Mouse (Mus musculus): Measurements from ENCODE around the gene Eno3. TPM values are rescaled to one million over a fixed set of nuclear protein-coding genes. Genes with fewer than 3 reads are reported as not detected.

The Eno3 gene
- polyA plus RNA-seq, 1 experiment = 1,792 TPM

DNA sequence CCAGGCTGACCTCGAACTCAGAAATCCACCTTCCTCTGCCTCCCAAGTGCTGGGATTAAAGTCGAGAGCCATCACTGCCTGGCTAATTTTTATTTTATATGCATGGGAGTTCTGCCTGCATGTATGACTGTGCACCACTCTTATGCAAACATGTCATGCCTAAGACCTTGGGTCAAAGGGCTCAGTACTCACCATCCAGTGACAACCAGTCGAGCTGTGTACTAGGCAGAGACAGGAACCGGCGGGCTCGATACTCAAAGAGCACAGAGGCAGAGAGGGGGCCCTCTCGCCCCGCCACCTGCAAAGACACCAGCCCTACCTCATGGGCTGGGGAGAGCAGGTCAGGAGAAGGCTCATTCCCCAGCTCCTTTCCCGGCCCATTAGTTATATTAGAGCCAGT is 21.1 kb downstream of the Eno3 start:
- no peaks in the 10 kb centered on the region for H3K79me2 ChIP-seq (ENCODE audit: control insufficient read depth, insufficient read depth)
- TF ChIP-seq TCF12 (IDR thresholded peaks at IDR 0.05; ENCODE audit: insufficient read depth, poor library complexity, severe bottlenecking) (no peak), MYOD1 (IDR thresholded peaks at IDR 0.05; ENCODE audit: control insufficient read depth in 1 of 3, insufficient read length in 2 of 3, low read depth in 2 of 3) (no peak), E2F4 (IDR thresholded peaks at IDR 0.05; ENCODE audit: insufficient read depth) (no peak), TCF3 (IDR thresholded peaks at IDR 0.05; ENCODE audit: insufficient read length, low read depth) (no peak), SRF (IDR thresholded peaks at IDR 0.05; ENCODE audit: control insufficient read depth, insufficient read length, low read depth) (no peak), MAX (IDR thresholded peaks at IDR 0.05; ENCODE audit: low read depth) (no peak), POLR2A (IDR thresholded peaks at IDR 0.05; ENCODE audit: insufficient read length, low read depth) (no peak)
- no peaks in the 10 kb centered on the region for H3K27me3 ChIP-seq (ENCODE audit: control insufficient read depth, insufficient read depth, insufficient read length)
- no peak overlapping the region for H3K4me2 ChIP-seq (ENCODE audit: low read depth)
- peaks cover 9% of the 10 kb centered on the region for H3K36me3 ChIP-seq (ENCODE audit: control insufficient read depth, insufficient read depth)
- H3K4me3 ChIP-seq = no peak overlapping the region
- H3ac ChIP-seq (ENCODE audit: control insufficient read depth, insufficient read length) = no peak overlapping the region

DNA sequence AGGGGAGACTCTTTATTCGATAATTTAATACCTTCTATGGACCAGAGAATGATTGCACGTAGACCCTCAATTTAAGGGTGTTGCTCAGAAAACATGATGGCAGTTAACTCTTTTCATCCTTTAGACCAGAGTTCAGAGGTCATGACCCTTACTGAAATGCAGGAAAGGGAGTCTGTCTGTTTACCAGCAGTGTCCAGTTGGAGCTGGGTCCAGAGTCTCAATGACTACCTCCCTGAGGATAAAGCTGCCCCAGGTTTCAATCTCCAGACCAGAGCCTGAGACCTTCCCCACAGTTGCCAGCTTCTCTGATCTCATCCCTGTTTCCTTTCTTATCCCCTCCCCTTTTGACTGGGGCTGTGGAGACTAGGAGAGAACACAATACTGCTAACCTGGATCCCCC is 21.6 kb downstream of the Eno3 start:
- no peak overlapping the region for H3ac ChIP-seq (ENCODE audit: control insufficient read depth, insufficient read length)
- H3K4me2 ChIP-seq (ENCODE audit: low read depth) = no peak overlapping the region
- no peaks in the 10 kb centered on the region for H3K27me3 ChIP-seq (ENCODE audit: control insufficient read depth, insufficient read depth, insufficient read length)
- TF ChIP-seq POLR2A (IDR thresholded peaks at IDR 0.05; ENCODE audit: insufficient read length, low read depth) (no peak), TCF12 (IDR thresholded peaks at IDR 0.05; ENCODE audit: insufficient read depth, poor library complexity, severe bottlenecking) (no peak), USF1 (IDR thresholded peaks at IDR 0.05; ENCODE audit: low read depth) (no peak), REST (IDR thresholded peaks at IDR 0.05; ENCODE audit: insufficient read depth, insufficient read length) (no peak), TCF3 (IDR thresholded peaks at IDR 0.05; ENCODE audit: insufficient read length, low read depth) (no peak), SRF (IDR thresholded peaks at IDR 0.05; ENCODE audit: control insufficient read depth, insufficient read length, low read depth) (no peak), CEBPB (IDR thresholded peaks at IDR 0.05; ENCODE audit: insufficient read depth, poor library complexity, severe bottlenecking) (no peak), MYOD1 (IDR thresholded peaks at IDR 0.05; ENCODE audit: control insufficient read depth in 1 of 3, insufficient read length in 2 of 3, low read depth in 2 of 3) (no peak), MYOG (IDR thresholded peaks at IDR 0.05; ENCODE audit: control insufficient read depth in 1 of 3, insufficient read depth in 1 of 3, insufficient read length in 2 of 3, low read depth in 2 of 3) (no peak), POLR2AphosphoS2 (IDR thresholded peaks at IDR 0.05; ENCODE audit: insufficient read length, low read depth) (no peak), E2F4 (IDR thresholded peaks at IDR 0.05; ENCODE audit: insufficient read depth) (no peak), MAX (IDR thresholded peaks at IDR 0.05; ENCODE audit: low read depth) (no peak)
- peaks cover 9% of the 10 kb centered on the region for H3K36me3 ChIP-seq (ENCODE audit: control insufficient read depth, insufficient read depth)
- H3K4me3 ChIP-seq = no peak overlapping the region
- no peaks in the 10 kb centered on the region for H3K79me2 ChIP-seq (ENCODE audit: control insufficient read depth, insufficient read depth)

DNA sequence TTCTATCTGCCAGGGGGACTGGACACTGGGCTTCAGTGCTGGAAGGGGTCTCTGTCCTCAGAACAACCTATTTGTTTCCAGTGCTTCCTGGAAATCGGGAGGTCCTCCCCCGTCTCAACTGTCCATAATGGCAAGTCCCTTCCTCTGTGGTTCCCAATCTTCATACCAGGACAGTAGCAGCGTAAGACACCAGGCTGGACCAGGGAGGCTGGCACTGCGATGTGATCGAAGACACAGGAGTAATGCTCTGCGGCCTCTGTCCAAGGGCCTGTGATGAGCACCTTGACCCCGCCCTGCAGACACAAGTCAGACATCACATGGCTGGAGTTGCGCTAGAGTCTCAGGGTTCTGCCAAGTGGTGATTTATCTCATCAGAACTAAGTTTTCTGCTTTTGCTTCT is 22.4 kb downstream of the Eno3 start:
- Histone ChIP-seq H3K4me3 (no peak overlapping the region), H3K4me2 (ENCODE audit: low read depth) (no peak overlapping the region), H3K27me3 (ENCODE audit: control insufficient read depth, insufficient read depth, insufficient read length) (no peaks in the 10 kb centered on the region), H3K79me2 (ENCODE audit: control insufficient read depth, insufficient read depth) (no peaks in the 10 kb centered on the region), H3ac (ENCODE audit: control insufficient read depth, insufficient read length) (no peak overlapping the region), H3K36me3 (ENCODE audit: control insufficient read depth, insufficient read depth) (peaks cover 9% of the 10 kb centered on the region)
- TF ChIP-seq POLR2AphosphoS2 (IDR thresholded peaks at IDR 0.05; ENCODE audit: insufficient read length, low read depth) (no peak), MAX (IDR thresholded peaks at IDR 0.05; ENCODE audit: low read depth) (no peak), E2F4 (IDR thresholded peaks at IDR 0.05; ENCODE audit: insufficient read depth) (no peak), USF1 (IDR thresholded peaks at IDR 0.05; ENCODE audit: low read depth) (no peak), TCF3 (IDR thresholded peaks at IDR 0.05; ENCODE audit: insufficient read length, low read depth) (no peak), CEBPB (IDR thresholded peaks at IDR 0.05; ENCODE audit: insufficient read depth, poor library complexity, severe bottlenecking) (no peak), POLR2A (IDR thresholded peaks at IDR 0.05; ENCODE audit: insufficient read length, low read depth) (no peak), REST (IDR thresholded peaks at IDR 0.05; ENCODE audit: insufficient read depth, insufficient read length) (no peak), MYOD1 (IDR thresholded peaks at IDR 0.05; ENCODE audit: control insufficient read depth in 1 of 3, insufficient read length in 2 of 3, low read depth in 2 of 3) (no peak), SRF (IDR thresholded peaks at IDR 0.05; ENCODE audit: control insufficient read depth, insufficient read length, low read depth) (no peak), MYOG (IDR thresholded peaks at IDR 0.05; ENCODE audit: control insufficient read depth in 1 of 3, insufficient read depth in 1 of 3, insufficient read length in 2 of 3, low read depth in 2 of 3) (no peak), TCF12 (IDR thresholded peaks at IDR 0.05; ENCODE audit: insufficient read depth, poor library complexity, severe bottlenecking) (no peak)

DNA sequence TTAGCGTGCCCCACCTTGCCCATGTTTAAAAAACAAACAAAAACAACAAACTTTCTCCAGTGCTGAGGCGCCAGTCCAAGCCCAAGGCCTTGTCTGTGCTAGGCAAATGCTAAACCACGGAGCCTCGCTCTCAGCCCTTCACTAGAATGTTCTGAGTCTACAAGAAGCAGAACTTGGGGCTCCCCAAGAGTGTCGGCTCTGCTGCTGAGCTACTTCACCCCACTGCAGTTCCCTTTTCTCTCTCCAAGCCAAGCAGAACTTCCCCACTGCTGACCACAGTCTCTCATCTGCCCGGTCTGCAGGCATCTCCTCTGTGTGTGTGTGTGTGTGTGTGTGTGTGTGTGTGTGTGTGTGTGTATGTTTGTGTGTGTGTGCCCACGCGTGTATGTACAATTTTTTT is 22.9 kb downstream of the Eno3 start:
- TF ChIP-seq TCF12 (IDR thresholded peaks at IDR 0.05; ENCODE audit: insufficient read depth, poor library complexity, severe bottlenecking) = no peak
- TF ChIP-seq MAX (IDR thresholded peaks at IDR 0.05; ENCODE audit: low read depth) = no peak
- TF ChIP-seq E2F4 (IDR thresholded peaks at IDR 0.05; ENCODE audit: insufficient read depth) = no peak
- TF ChIP-seq CEBPB (IDR thresholded peaks at IDR 0.05; ENCODE audit: insufficient read depth, poor library complexity, severe bottlenecking) = no peak
- TF ChIP-seq POLR2AphosphoS2 (IDR thresholded peaks at IDR 0.05; ENCODE audit: insufficient read length, low read depth) = no peak
- no peak for TF ChIP-seq MYOG (IDR thresholded peaks at IDR 0.05; ENCODE audit: control insufficient read depth in 1 of 3, insufficient read depth in 1 of 3, insufficient read length in 2 of 3, low read depth in 2 of 3)
- no peak for TF ChIP-seq TCF3 (IDR thresholded peaks at IDR 0.05; ENCODE audit: insufficient read length, low read depth)
- TF ChIP-seq REST (IDR thresholded peaks at IDR 0.05; ENCODE audit: insufficient read depth, insufficient read length) = no peak
- no peak for TF ChIP-seq USF1 (IDR thresholded peaks at IDR 0.05; ENCODE audit: low read depth)
- TF ChIP-seq SRF (IDR thresholded peaks at IDR 0.05; ENCODE audit: control insufficient read depth, insufficient read length, low read depth) = no peak
- no peak for TF ChIP-seq POLR2A (IDR thresholded peaks at IDR 0.05; ENCODE audit: insufficient read length, low read depth)
- TF ChIP-seq MYOD1 (IDR thresholded peaks at IDR 0.05; ENCODE audit: control insufficient read depth in 1 of 3, insufficient read length in 2 of 3, low read depth in 2 of 3) = no peak
- peaks cover 9% of the 10 kb centered on the region for H3K36me3 ChIP-seq (ENCODE audit: control insufficient read depth, insufficient read depth)

More for the DNA sequence above, 22.9 kb downstream of the Eno3 start:
- H3ac ChIP-seq (ENCODE audit: control insufficient read depth, insufficient read length) = no peak overlapping the region
- H3K27me3 ChIP-seq (ENCODE audit: control insufficient read depth, insufficient read depth, insufficient read length) = no peaks in the 10 kb centered on the region
- no peak overlapping the region for H3K4me3 ChIP-seq
- no peaks in the 10 kb centered on the region for H3K79me2 ChIP-seq (ENCODE audit: control insufficient read depth, insufficient read depth)
- no peak overlapping the region for H3K4me2 ChIP-seq (ENCODE audit: low read depth)

All from myocyte (in vitro differentiated cells).